Mouse (Mus musculus) midbrain, postnatal 0 days (tissue): ENCODE measurements at regions not wholly inside any gene's neighbourhood (a gene's known extent, or its start where the extent isn't known, plus 50 kb on each side); places are given as distances from the start of the nearest gene placed in this dataset.

ENCODE experiments used
- ATAC-seq: fragments of 200-750 bp; cut with Nextera tagmentation; 2 replicates; pipeline ENCODE4 v1.8.0; 2017; ENCODE audit warnings: moderate number of reproducible peaks, mild to moderate bottlenecking, moderate TSS enrichment, moderate library complexity; ENCODE audit not compliant: low FRiP score
- DNase-seq: peaks from one replicate; pipeline ENCODE4 v3.0.0-alpha.2; 2015; ENCODE audit warnings: low spot score
- H3K27ac ChIP-seq: fragments of 300-500 bp; sonication (generic); 2 replicates; pipeline ENCODE4 v1.5.1; 2014; ENCODE audit warnings: low read depth, mild to moderate bottlenecking, low read length, mixed read lengths
- H3K27me3 ChIP-seq: fragments of 300-500 bp; sonication (generic); 2 replicates; pipeline ENCODE4 v1.6.1; 2014; ENCODE audit warnings: low read length, control low read depth, mixed read lengths; ENCODE audit not compliant: insufficient read depth
- H3K36me3 ChIP-seq: fragments of 300-500 bp; sonication (generic); 2 replicates; pipeline ENCODE4 v1.6.1; 2014; ENCODE audit warnings: low read length, control low read depth, mixed read lengths; ENCODE audit not compliant: insufficient read depth
- H3K4me1 ChIP-seq: fragments of 300-500 bp; sonication (generic); 2 replicates; pipeline ENCODE4 v1.6.1; 2014; ENCODE audit warnings: mild to moderate bottlenecking, control low read depth, antibody characterized with exemption, low read length, mixed read lengths; ENCODE audit not compliant: insufficient read depth
- H3K4me2 ChIP-seq: fragments of 300-500 bp; sonication (generic); 2 replicates; pipeline ENCODE4 v1.6.1; 2014; ENCODE audit warnings: low read depth, mild to moderate bottlenecking, low read length, mixed read lengths; ENCODE audit not compliant: poor library complexity, severe bottlenecking
- H3K4me3 ChIP-seq: fragments of 300-500 bp; sonication (generic); 2 replicates; pipeline ENCODE4 v1.5.1; 2014; ENCODE audit warnings: low read depth, mild to moderate bottlenecking, low read length, moderate library complexity
- H3K9ac ChIP-seq: fragments of 300-500 bp; sonication (generic); replicated peaks from 2 replicates; pipeline ENCODE4 v1.6.1; 2014; ENCODE audit warnings: mild to moderate bottlenecking, low read length, moderate library complexity, mixed read lengths; ENCODE audit not compliant: poor library complexity, severe bottlenecking
- H3K9me3 ChIP-seq: fragments of 300-500 bp; sonication (generic); 2 replicates; pipeline ENCODE4 v1.6.1; 2016; ENCODE audit warnings: low read length, control low read depth
- CTCF ChIP-seq: IDR thresholded peaks from 2 replicates; pipeline ENCODE4 v1.5.1; 2016; ENCODE audit warnings: antibody characterized with exemption, mild to moderate bottlenecking
- WGBS: fragments of 180-500 bp; shearing (Covaris S2); extraction: QIAGEN DNeasy Blood & Tissue Kit; methylation state at CpG from one replicate; pipeline ENCODE4 v1.1.7; 2014; 5-methylcytosine and 5-hydroxymethylcytosine counted together

- WGBS: 63% methylated on average over 7 of the region's 7 CpGs
- TF ChIP-seq CTCF: no peak
- H3K27me3 ChIP-seq: no peaks in the 10 kb centered on the region
- H3K9me3 ChIP-seq: no peaks in the 10 kb centered on the region
- no peak overlapping the region for H3K4me3 ChIP-seq
- no peak overlapping the region for H3K27ac ChIP-seq
- ATAC-seq (no peak), DNase-seq (peak; percentile 26)
- H3K36me3 ChIP-seq: no peaks in the 10 kb centered on the region
- H3K4me1 ChIP-seq: no peaks in the 10 kb centered on the region
- no peak overlapping the region for H3K9ac ChIP-seq
- no peak overlapping the region for H3K4me2 ChIP-seq
Observed at GRCm38 (mm10) chr14:102855264-102855840, 127.1 kb downstream of the Kctd12 start.

GRCm38 (mm10) chr14:102843700-102844099 is 138.7 kb downstream of the Kctd12 start:
- no peak for TF ChIP-seq CTCF

GRCm38 (mm10) chr14:102837602-102838001 is 144.8 kb downstream of the Kctd12 start:
- no peak for ATAC-seq
- no peaks in the 10 kb centered on the region for H3K9me3 ChIP-seq
- H3K36me3 ChIP-seq: no peaks in the 10 kb centered on the region
- no peak overlapping the region for H3K4me2 ChIP-seq
- H3K9ac ChIP-seq: no peak overlapping the region
- H3K4me1 ChIP-seq: no peaks in the 10 kb centered on the region
- 86% methylated on average over 1 of the region's 1 CpGs for WGBS
- H3K4me3 ChIP-seq: no peak overlapping the region
- no peak for DNase-seq
- TF ChIP-seq CTCF: no peak
- H3K27me3 ChIP-seq: no peaks in the 10 kb centered on the region
- H3K27ac ChIP-seq: no peak overlapping the region

More at GRCm38 (mm10) chr14:102843700-102844099, 138.7 kb downstream of the Kctd12 start:
- H3K4me1 ChIP-seq: no peaks in the 10 kb centered on the region
- ATAC-seq (no peak), DNase-seq (no peak)
- no peak overlapping the region for H3K9ac ChIP-seq
- no peaks in the 10 kb centered on the region for H3K27me3 ChIP-seq
- H3K4me3 ChIP-seq: no peak overlapping the region
- no peak overlapping the region for H3K27ac ChIP-seq
- whole genome bisulfite sequencing: 86% methylated on average over 3 of the region's 3 CpGs
- H3K36me3 ChIP-seq: no peaks in the 10 kb centered on the region
- no peak overlapping the region for H3K4me2 ChIP-seq
- no peaks in the 10 kb centered on the region for H3K9me3 ChIP-seq

GRCm38 (mm10) chr14:102835118-102835769 is 147.2 kb downstream of the Kctd12 start:
- no peaks in the 10 kb centered on the region for H3K36me3 ChIP-seq
- H3K4me2 ChIP-seq: no peak overlapping the region
- no peaks in the 10 kb centered on the region for H3K4me1 ChIP-seq
- DNase-seq (no peak), ATAC-seq (no peak)
- H3K9ac ChIP-seq: no peak overlapping the region
- H3K27me3 ChIP-seq: no peaks in the 10 kb centered on the region
- WGBS: 64% methylated on average over 11 of the region's 11 CpGs
- H3K9me3 ChIP-seq: no peaks in the 10 kb centered on the region
- H3K27ac ChIP-seq: no peak overlapping the region
- TF ChIP-seq CTCF: no peak
- no peak overlapping the region for H3K4me3 ChIP-seq

- Histone ChIP-seq H3K4me3 (no peak overlapping the region), H3K4me1 (no peaks in the 10 kb centered on the region), H3K9me3 (no peaks in the 10 kb centered on the region), H3K27ac (no peak overlapping the region), H3K4me2 (no peak overlapping the region), H3K36me3 (no peaks in the 10 kb centered on the region), H3K9ac (no peak overlapping the region), H3K27me3 (no peaks in the 10 kb centered on the region)
- ATAC-seq (no peak), DNase-seq (no peak)
- 87% methylated on average over 3 of the region's 3 CpGs for WGBS
- TF ChIP-seq CTCF: no peak
Observed at GRCm38 (mm10) chr14:102828442-102828841, 154.0 kb downstream of the Kctd12 start.

GRCm38 (mm10) chr14:102827756-102828384 is 154.6 kb downstream of the Kctd12 start:
- TF ChIP-seq CTCF: no peak
- no peaks in the 10 kb centered on the region for H3K9me3 ChIP-seq
- no peak for ATAC-seq
- no peak overlapping the region for H3K4me2 ChIP-seq
- no peak overlapping the region for H3K27ac ChIP-seq
- no peaks in the 10 kb centered on the region for H3K4me1 ChIP-seq
- no peaks in the 10 kb centered on the region for H3K36me3 ChIP-seq
- H3K27me3 ChIP-seq: no peaks in the 10 kb centered on the region
- WGBS: 75% methylated on average over 7 of the region's 7 CpGs
- H3K9ac ChIP-seq: no peak overlapping the region
- DNase-seq: no peak
- H3K4me3 ChIP-seq: no peak overlapping the region
